Mouse (Mus musculus) cerebellum, postnatal 10 days (tissue): Measurements from ENCODE around the gene Dpf2.

Experiments
- DNase-seq, 2 experiments: peaks; one replicate each; pipeline ENCODE4 v3.0.0; 2021; ENCODE audit warnings: mixed read lengths in 2 of 2

Dpf2 gene

GRCm38 (mm10) chr19:5913007-5913719 lies at the start of gene Dpf2:
Gene Dpf2, minus strand, starts transcription at chr19:5913010.
- DNase-seq: peak in 1 of 2 experiments; percentile 26

GRCm38 (mm10) chr19:5957371-5957770 lies 44.6 kb upstream of the Dpf2 start:
- no peak for DNase-seq

GRCm38 (mm10) chr19:5956685-5957084 lies 43.9 kb upstream of the Dpf2 start:
- DNase-seq: peak; percentile 89 to 90

- no peak for DNase-seq
Measured at GRCm38 (mm10) chr19:5955704-5956670, 43.2 kb upstream of the Dpf2 start.

- DNase-seq: no peak
Measured at GRCm38 (mm10) chr19:5954936-5955335, 42.1 kb upstream of the Dpf2 start.

GRCm38 (mm10) chr19:5954031-5954710 lies 41.4 kb upstream of the Dpf2 start:
- DNase-seq: no peak

DNA sequence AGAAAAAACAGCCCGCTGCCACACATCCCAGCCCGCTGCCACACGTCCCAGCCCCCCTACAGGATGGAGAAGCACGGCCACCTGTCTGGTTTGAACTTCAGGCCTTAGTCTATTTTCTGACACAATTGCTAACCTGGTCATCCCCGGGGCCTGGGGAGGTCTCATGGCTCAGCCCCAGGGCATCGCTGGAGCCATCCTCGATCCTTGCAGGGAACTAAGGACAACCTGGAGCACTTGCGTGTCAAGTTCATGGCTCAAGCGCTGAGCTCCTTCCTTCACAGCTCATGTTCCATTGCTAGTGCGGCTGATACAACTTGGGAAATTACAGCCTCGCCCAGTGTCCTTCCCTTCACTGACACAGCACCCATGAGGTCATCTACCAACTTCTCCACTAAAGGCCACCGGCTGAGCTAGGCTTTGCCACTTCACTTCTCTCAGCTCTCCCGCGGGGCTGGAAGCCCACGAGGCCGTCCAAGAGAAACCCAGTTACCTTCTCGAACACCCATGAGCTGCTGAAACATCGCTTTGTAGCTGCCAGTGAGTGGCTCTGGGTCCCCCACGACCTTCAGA lies 40.5 kb upstream of the Dpf2 start:
- DNase-seq: no peak

GRCm38 (mm10) chr19:5952071-5952691 lies 39.4 kb upstream of the Dpf2 start:
- no peak for DNase-seq

DNA sequence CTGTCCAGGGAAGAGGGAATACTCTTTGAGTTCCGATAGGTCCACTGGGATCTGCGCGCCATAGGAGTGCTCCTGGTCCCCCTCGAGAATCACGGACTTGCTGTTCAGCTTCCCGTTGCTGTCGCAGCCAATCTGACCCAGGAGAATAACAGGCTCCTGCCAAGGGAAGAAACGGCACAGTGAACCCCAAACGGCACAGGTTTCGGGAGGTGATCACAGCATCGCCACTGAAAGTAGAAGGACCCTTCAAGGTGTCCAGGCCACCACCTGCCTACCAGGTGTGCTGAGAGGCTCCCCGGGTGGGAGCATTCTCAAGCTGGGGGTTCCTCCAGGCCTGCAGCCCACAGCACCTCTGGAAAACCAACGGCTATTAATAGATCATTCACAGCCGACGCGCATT lies 38.8 kb upstream of the Dpf2 start:
- no peak for DNase-seq

DNA sequence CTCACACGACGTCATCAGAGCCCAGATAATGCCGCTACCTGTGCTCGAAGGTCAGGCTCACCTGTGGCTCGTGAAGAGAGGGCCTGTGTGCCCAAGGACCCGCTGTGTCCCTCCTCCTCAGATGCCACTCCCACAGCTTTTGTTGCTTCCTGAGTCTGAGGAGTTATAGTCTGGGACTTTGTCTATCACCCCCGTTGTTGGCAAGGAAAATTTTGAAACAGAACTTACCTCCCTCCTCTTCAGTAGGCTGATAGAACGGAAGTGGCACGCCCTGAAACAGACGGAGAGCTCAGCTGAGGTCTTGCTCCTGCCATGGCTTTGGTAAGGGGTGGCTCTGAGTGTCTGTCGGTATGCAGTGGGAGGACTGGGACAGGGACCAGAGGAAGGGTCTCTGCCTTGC lies 37.4 kb upstream of the Dpf2 start:
- no peak for DNase-seq

GRCm38 (mm10) chr19:5945891-5946290 lies 33.1 kb upstream of the Dpf2 start:
- DNase-seq: peak; percentile 35 to 44

DNA sequence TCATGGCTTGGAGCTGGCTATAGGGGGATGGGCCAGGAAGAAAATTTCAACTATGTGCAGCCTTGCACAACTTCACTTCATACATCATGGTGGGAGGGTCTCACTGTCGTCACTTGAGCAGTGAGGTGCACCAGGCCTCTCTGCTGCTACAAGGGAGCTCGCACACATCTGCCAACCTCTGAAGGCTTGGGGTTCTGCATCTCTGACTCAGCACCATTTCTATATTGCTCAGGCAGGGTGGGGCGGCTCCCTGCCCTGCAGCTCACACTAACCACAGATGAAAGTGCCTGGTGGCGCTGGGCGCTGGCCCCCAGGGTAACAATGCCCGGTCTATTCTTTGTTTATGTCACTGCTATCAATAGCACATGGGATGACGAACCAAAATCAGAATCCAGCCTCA lies 32.2 kb upstream of the Dpf2 start:
- DNase-seq: no peak

GRCm38 (mm10) chr19:5944145-5944544 lies 31.3 kb upstream of the Dpf2 start:
- peak in 1 of 2 experiments; percentile 20 for DNase-seq

DNA sequence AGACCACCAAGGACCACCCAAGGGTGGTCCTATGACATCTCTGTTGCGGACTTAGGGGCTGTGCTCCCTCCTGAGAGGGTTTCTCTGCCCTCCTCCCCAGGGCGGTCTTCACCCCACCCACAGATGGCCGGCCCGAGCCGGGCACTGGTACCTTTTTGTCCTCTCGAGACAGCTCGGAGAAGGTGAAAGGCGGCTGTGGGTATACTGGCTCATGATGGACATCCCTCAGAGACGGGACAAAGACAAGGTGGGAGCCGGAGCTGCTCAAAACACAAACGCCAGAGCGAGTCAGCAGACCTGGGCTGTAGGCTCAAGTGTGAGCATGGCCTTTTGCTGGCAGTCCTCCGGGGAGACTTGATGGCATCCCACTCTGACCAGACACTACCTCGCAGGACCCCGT lies 30.6 kb upstream of the Dpf2 start:
- peak in 1 of 2 experiments; percentile 35 for DNase-seq

DNA sequence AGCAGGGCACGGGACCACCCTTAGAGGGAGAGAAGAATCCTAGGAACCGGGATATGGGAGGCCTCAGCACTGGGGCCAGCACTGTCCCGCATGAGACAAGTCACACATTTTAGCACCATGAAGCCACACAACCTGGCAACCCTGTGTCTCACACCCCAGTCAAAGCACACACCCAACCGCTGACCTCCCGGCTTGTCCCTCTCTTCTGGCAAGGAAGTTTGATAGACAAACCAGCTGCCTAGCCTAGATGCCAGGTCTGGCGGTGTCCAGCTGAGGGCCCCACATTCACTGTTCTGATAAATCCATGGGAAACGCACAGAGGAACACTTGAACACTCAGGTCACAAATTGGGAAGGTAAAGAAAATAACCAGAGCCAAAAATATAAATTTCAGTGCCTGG lies 29.8 kb upstream of the Dpf2 start:
- no peak for DNase-seq

DNA sequence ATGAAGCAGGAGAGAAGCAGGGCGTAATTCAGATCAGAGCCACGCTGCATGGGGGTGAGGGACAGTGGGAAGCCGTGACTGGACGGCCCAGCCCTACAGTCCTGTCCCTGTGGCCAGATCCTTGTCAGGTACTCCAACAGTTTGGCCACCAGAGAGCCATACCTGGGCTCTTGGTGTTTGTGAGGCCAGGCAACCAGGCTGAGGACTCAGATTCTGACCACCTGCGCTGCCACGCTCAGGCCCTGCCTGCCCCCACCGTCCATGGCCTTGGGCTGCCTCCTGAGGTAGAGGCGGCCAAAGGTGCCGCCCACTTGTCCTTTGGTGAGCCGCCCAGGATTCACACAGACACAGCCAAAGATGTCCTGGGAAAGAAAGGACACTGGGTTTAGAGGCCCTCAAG lies 27.8 kb upstream of the Dpf2 start:
- DNase-seq: peak; percentile 43 to 51

DNA sequence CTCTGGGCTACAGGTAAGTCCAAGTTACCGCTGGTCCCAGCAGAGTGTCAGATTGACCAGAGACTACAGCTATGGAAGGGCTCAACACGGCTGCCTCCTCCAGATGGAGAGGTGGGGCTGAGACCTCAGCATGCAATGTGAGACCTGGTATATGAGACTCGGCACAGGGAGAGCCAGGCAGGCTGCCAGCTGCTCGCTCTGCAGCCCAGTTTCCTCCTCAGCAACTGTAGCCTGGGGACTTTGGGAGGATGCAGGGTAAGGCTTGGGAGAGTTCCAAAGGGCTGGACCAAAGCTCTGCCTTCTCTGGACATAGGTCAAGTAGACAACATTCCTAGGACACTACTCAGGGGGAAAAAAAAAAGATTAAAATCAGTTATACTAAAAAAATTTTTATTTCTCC lies 27.4 kb upstream of the Dpf2 start:
- DNase-seq: peak; percentile 95 to 96

DNA sequence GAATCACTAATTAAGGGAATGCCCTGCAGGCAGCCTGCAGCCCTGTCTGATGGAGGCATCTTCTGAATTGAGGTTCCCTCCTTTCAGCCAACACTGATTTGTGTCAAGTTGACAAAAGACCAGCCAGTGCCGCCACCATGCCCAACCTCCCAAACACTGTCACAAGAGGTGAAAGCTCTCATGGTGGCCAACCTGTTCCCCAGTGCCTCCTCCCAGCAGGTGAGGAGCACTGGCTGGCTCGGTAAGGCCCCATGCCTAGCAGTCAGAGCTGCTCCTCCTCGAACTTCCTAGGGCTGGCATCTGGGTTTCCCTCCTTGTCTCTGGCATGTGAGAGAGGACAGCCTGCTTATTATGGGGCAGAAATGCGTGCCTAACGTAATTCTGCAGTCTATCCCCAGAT lies 26.9 kb upstream of the Dpf2 start:
- DNase-seq: peak; percentile 46 to 50

DNA sequence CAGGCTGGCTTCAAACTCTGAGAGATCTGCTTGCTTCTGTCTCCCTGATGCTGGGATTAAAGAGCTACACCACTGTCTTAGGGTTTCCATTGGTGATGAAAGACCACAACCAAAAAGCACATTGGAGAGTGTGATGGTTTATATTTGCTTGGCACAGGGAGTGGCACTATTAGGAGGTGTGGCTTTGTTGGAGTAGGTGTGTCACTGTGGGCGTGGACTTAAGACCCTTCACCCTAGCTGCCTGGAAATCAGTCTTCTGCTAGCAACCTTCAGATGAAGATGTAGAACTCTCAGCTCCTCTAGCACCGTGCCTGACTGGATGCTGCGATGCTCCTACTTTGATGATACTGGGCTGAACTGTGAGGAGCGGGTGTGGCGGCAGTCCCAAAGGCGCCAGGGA lies 25.7 kb upstream of the Dpf2 start:
- DNase-seq: no peak

DNA sequence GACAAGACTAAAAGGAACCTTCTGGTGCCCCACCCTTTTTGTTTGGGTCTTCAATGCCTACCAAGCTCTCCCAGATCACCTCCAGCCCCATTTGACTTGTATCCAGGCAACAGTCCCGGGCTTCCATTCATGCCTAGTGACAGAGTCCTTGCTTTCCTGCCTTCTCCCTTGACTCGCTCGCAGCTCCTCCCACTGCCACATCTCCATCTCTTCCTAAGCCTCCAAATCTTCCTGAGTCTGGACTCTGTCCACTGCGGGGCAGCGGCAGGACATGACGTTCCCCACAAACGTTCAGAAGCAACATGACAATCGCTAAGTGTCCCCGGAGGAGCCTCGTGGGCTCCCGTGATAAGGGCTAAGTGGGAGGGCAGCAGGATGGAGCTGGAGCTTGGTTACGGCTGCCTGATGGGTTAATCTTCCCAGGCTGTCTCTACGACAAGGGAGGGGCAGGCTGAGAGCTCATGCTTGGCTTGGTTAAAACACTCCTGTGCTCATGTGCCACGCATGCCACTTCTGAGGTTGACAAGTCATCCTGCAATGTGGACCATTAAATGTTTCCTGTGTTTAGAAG lies 25.1 kb upstream of the Dpf2 start:
- peak; percentile 38 to 46 for DNase-seq

GRCm38 (mm10) chr19:5937095-5937835 lies 24.5 kb upstream of the Dpf2 start:
- peak; percentile 31 to 34 for DNase-seq
